9 mouse cellular contexts compared by ENCODE assay signal in the genomic region with DNA sequence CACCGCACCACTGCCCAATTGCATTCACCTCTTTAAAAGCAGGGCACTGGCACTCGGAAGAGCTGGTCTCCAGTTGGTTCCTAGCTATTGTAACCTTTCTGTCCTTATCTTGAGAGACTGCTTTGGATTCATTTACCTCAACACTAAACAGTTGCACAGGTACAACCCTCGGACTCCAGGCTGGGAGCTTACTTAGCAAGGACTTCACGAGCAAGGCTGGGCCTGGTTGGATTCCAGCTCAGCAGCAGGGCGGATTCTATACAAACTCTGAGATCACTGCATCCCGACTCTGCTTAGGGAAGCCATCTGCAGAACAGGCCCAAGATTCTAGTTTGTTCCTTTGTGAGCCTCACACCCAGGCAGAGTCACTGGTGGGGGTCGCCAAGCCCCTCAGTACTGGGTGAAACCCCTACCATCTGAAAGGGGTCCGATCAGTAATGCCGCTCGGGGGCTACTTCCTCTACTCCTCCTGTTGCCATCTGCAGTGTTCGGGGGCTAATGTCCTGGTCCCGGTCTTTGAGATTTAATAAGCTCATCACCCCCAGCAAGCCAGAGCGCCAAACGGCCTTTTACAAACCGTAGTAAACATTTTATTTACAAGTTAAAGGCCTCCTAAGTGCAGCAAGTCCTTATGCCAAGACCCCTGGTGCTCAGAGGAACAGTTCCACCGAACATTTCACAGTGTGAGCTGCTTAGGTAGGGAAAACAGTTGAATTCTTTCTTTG. TPM values are rescaled to one million over a fixed set of nuclear protein-coding genes. Genes with fewer than 3 reads are reported as not detected.
DNase-seq lines count a peak whose midpoint lies in the region; ATAC-seq and TF ChIP-seq lines count a peak whose summit lies in the region.
"Had no signal": no experiment of that assay in that cellular context is flagged by ENCODE, and none has a peak within 500 bp of the region (broad histone marks: within the 10 kb centered on the region; RNA-seq: fewer than 3 reads in every experiment).

No protein-coding gene starts in this region.

- DNase-seq in heart, adult 18-20 months, result no peak
- peak; percentile 25 for DNase-seq in brain, embryonic 14.5 days (ENCODE audit: low read depth)
- peak; percentile 51 for DNase-seq in hindbrain, embryonic 11.5 days (ENCODE audit: low spot score)
- no peak for DNase-seq in liver, postnatal 0 days
- no peak for DNase-seq in ovary, postnatal 10 days (ENCODE audit: low spot score)
- DNase-seq in right cerebral cortex, postnatal 4 days, result no peak
- DNase-seq in adrenal gland, adult (ENCODE audit: inconsistent age in 2 of 2, low spot score in 1 of 2), result no peak
- DNase-seq: cerebellum, adult 8-10 months had no signal

- TF ChIP-seq CTCF in brain, embryonic 14.5 days (IDR thresholded peaks at IDR 0.05; ENCODE audit: borderline replicate concordance, extremely low read depth, insufficient read depth, insufficient read length), result no peak
- TF ChIP-seq CTCF in liver, postnatal 0 days (IDR thresholded peaks at IDR 0.05; ENCODE audit: low read depth), result no peak

- H3K9me3 ChIP-seq in heart, embryonic 13.5 days, result no peaks in the 10 kb centered on the region
- no peaks in the 10 kb centered on the region for H3K9me3 ChIP-seq in hindbrain, embryonic 11.5 days (ENCODE audit: control insufficient read depth, low read length)
- H3K9me3 ChIP-seq in liver, postnatal 0 days (ENCODE audit: low read length), result no peaks in the 10 kb centered on the region

- no peak for TF ChIP-seq POLR2A in brain, embryonic 14.5 days (IDR thresholded peaks at IDR 0.05; ENCODE audit: borderline replicate concordance, extremely low read depth, insufficient read depth, insufficient read length, poor library complexity, severe bottlenecking)

- H3K4me3 ChIP-seq in heart, embryonic 13.5 days, result peak overlapping the region; percentile 63
- H3K4me3 ChIP-seq in hindbrain, embryonic 11.5 days (ENCODE audit: low read depth, low read length), result peak overlapping the region; percentile 27
- H3K4me3 ChIP-seq in liver, postnatal 0 days (ENCODE audit: low read depth, low read length), result no peak overlapping the region

- no peak overlapping the region for H3K27ac ChIP-seq in heart, embryonic 13.5 days (replicated peaks)
- H3K27ac ChIP-seq in hindbrain, embryonic 11.5 days (ENCODE audit: low read depth, low read length), result no peak overlapping the region
- no peak overlapping the region; the same call in 1 of the 2 replicates for H3K27ac ChIP-seq in liver, postnatal 0 days (ENCODE audit: low read depth)

- H3K36me3 ChIP-seq in heart, embryonic 13.5 days, result no peaks in the 10 kb centered on the region
- H3K36me3 ChIP-seq in hindbrain, embryonic 11.5 days (ENCODE audit: control insufficient read depth, insufficient read depth, low read length), result no peaks in the 10 kb centered on the region
- H3K36me3 ChIP-seq in liver, postnatal 0 days (replicated peaks; ENCODE audit: insufficient read depth, low read length), result peaks cover 4% of the 10 kb centered on the region; the same call in 1 of the 2 replicates

- H3K9ac ChIP-seq in heart, embryonic 13.5 days, result no peak overlapping the region
- no peak overlapping the region for H3K9ac ChIP-seq in hindbrain, embryonic 11.5 days (ENCODE audit: low read depth, low read length)
- no peak overlapping the region for H3K9ac ChIP-seq in liver, postnatal 0 days (replicated peaks)

- peak overlapping the region; percentile 78 for H3K4me2 ChIP-seq in heart, embryonic 13.5 days
- no peak overlapping the region for H3K4me2 ChIP-seq in hindbrain, embryonic 11.5 days (replicated peaks; ENCODE audit: low read depth, low read length)
- peak overlapping the region; percentile 22; the same call in 1 of the 2 replicates for H3K4me2 ChIP-seq in liver, postnatal 0 days (ENCODE audit: low read depth, low read length)

- H3K4me1 ChIP-seq in heart, embryonic 13.5 days, result peaks cover 28% of the 10 kb centered on the region
- H3K4me1 ChIP-seq in hindbrain, embryonic 11.5 days (replicated peaks; ENCODE audit: control insufficient read depth, insufficient read depth, low read length), result peaks cover 12% of the 10 kb centered on the region; the same call in 1 of the 2 replicates
- H3K4me1 ChIP-seq in liver, postnatal 0 days (ENCODE audit: insufficient read depth), result peaks cover 12% of the 10 kb centered on the region; the same call in 1 of the 2 replicates

- peaks cover 100% of the 10 kb centered on the region for H3K27me3 ChIP-seq in heart, embryonic 13.5 days (replicated peaks)
- peaks cover 94% of the 10 kb centered on the region for H3K27me3 ChIP-seq in hindbrain, embryonic 11.5 days (ENCODE audit: control insufficient read depth, insufficient read depth, low read length)
- H3K27me3 ChIP-seq in liver, postnatal 0 days (ENCODE audit: insufficient read depth, low read length), result peaks cover 73% of the 10 kb centered on the region

- WGBS in heart, embryonic 13.5 days, result 25% methylated on average over 16 of the region's 16 CpGs
- 4% methylated on average over 16 of the region's 16 CpGs for WGBS in hindbrain, embryonic 11.5 days
- 51% methylated on average over 16 of the region's 16 CpGs for WGBS in liver, postnatal 0 days (ENCODE audit: insufficient replicate concordance)

- TF ChIP-seq EP300 in liver, postnatal 0 days (IDR thresholded peaks at IDR 0.05; ENCODE audit: low read depth), result no peak

- ATAC-seq in heart, embryonic 13.5 days (ENCODE audit: extremely low read depth, insufficient number of reproducible peaks, low FRiP score, low TSS enrichment), result no peak
- ATAC-seq in hindbrain, embryonic 11.5 days (ENCODE audit: low FRiP score), result no peak
- no peak for ATAC-seq in liver, postnatal 0 days

RNA-seq across cellular contexts. Expression of gene Hlx, which starts 5.7 kb away (rescaled TPM):
- polyA plus RNA-seq in heart, embryonic 13.5 days (2015; fragmentation: Nextera tagmentation; extraction: Ambion mirVana), result 7.6 and 8.1 TPM in 2 replicates
- 1 to 10 TPM; 6.8 to 6.9 TPM for total RNA-seq in heart, adult 18-20 months (2021)
- 0.92 and 2.0 TPM in 2 replicates for polyA plus RNA-seq in brain, embryonic 14.5 days (2012; rRNA removed)
- polyA plus RNA-seq in hindbrain, embryonic 11.5 days (2014; fragmentation: Nextera tagmentation; extraction: Ambion mirVana), result 3.9 and 4.1 TPM in 2 replicates
- 8.3 and 9.7 TPM in 2 replicates for polyA plus RNA-seq in liver, postnatal 0 days (2015; fragmentation: Nextera tagmentation; extraction: Ambion mirVana)

Comparison
In these comparisons a context has a peak if more than half of its experiments do, and no peak if none do; other contexts are left out.
1. DNase-seq: peak in brain, embryonic 14.5 days (single experiment) and hindbrain, embryonic 11.5 days (single experiment); none in heart, adult 18-20 months (0 of 2), liver, postnatal 0 days (single experiment), ovary, postnatal 10 days (single experiment), right cerebral cortex, postnatal 4 days (single experiment) and adrenal gland, adult (0 of 2).